Mouse (Mus musculus): ENCODE measurements around the gene Rgs6. TPM values are rescaled to one million over a fixed set of nuclear protein-coding genes. Genes with fewer than 3 reads are reported as not detected.
A peak's percentile ranks its signal among the peaks of the same experiment; 100 is the strongest.

Gene Rgs6
- polyA plus RNA-seq, 1 experiment = 16.8 TPM

- 13% methylated on average over 4 of the region's 4 CpGs for WGBS
- H3K27me3 ChIP-seq (ENCODE audit: control insufficient read depth, insufficient read depth, low read length) = no peaks in the 10 kb centered on the region
- TF ChIP-seq CTCF (IDR thresholded peaks at IDR 0.05; ENCODE audit: borderline replicate concordance, insufficient read depth, low read depth, low read length) (no peak), POLR2A (IDR thresholded peaks at IDR 0.05; ENCODE audit: borderline replicate concordance, insufficient read depth, low read length) (no peak)
These were observed 572.6 kb downstream of the Rgs6 start for GRCm38 (mm10) chr12:83160700-83161099.

DNA sequence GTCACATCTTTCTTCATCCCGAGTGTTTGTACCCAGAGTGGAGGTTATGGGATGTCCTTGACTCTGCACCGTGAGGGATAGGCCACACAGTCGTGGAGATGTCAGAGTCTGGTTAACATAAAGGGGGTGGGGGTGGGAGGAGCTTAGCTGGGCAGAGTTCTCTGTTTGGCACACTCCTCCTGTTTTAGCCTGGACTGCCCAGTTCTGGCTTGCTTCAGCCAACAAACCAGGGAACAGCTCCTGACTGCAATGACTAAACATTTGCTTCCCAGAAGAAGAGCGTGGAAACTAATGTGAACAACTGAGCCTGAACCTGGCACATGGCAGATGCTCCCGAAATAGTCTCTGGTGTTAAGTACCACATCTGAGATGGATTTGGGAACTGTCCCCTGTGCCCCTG is 575.6 kb downstream of the Rgs6 start:
- peaks cover 19% of the 10 kb centered on the region for H3K4me1 ChIP-seq (ENCODE audit: control insufficient read depth, insufficient read depth, low read length)
- H3K27ac ChIP-seq (ENCODE audit: insufficient read depth, low read length) = no peak overlapping the region
- H3K27me3 ChIP-seq (ENCODE audit: control insufficient read depth, insufficient read depth, low read length) = no peaks in the 10 kb centered on the region
- WGBS = 63% methylated on average over 5 of the region's 5 CpGs
- TF ChIP-seq POLR2A (IDR thresholded peaks at IDR 0.05; ENCODE audit: borderline replicate concordance, insufficient read depth, low read length) (no peak), CTCF (IDR thresholded peaks at IDR 0.05; ENCODE audit: borderline replicate concordance, insufficient read depth, low read depth, low read length) (no peak)
- H3K4me3 ChIP-seq (replicated peaks; ENCODE audit: insufficient read depth, low read depth, low read length) = no peak overlapping the region
- no peak for DNase-seq

More at GRCm38 (mm10) chr12:83160700-83161099, 572.6 kb downstream of the Rgs6 start:
- Histone ChIP-seq H3K27ac (ENCODE audit: insufficient read depth, low read length) (peak overlapping the region; percentile 43; the same call in 1 of the 2 replicates), H3K4me3 (replicated peaks; ENCODE audit: insufficient read depth, low read depth, low read length) (no peak overlapping the region), H3K4me1 (ENCODE audit: control insufficient read depth, insufficient read depth, low read length) (peaks cover 19% of the 10 kb centered on the region)
- peak; percentile 77 to 78 for DNase-seq

- H3K4me3 ChIP-seq (replicated peaks; ENCODE audit: insufficient read depth, low read depth, low read length) = no peak overlapping the region
- H3K27ac ChIP-seq (ENCODE audit: insufficient read depth, low read length) = no peak overlapping the region
- DNase-seq = no peak
- H3K27me3 ChIP-seq (ENCODE audit: control insufficient read depth, insufficient read depth, low read length) = no peaks in the 10 kb centered on the region
- no peak for TF ChIP-seq POLR2A (IDR thresholded peaks at IDR 0.05; ENCODE audit: borderline replicate concordance, insufficient read depth, low read length)
- no peak for TF ChIP-seq CTCF (IDR thresholded peaks at IDR 0.05; ENCODE audit: borderline replicate concordance, insufficient read depth, low read depth, low read length)
- H3K4me1 ChIP-seq (ENCODE audit: control insufficient read depth, insufficient read depth, low read length) = peaks cover 25% of the 10 kb centered on the region
- 100% methylated on average over 1 of the region's 1 CpGs for WGBS
These were observed 577.0 kb downstream of the Rgs6 start for GRCm38 (mm10) chr12:83165058-83165457.

DNA sequence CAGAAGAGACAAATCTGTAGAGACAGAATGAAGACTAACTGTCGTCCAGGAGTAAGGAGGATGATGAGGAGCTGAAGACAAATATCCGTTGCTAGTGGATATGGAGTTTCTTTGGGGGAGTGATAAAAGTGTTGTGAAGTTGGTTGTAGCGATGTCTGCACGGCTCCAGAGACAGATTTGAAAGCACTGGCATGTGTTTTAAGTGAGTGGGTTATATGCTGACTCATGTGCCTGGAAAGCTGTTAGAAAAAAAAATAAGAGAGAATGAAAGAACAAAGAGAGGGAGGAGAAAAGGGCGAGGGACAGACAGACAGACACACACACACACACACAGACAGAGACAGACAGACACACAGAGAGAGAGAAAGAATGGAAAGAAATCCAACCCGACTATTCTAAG is 580.2 kb downstream of the Rgs6 start:
- 92% methylated on average over 6 of the region's 6 CpGs for WGBS
- H3K4me3 ChIP-seq (replicated peaks; ENCODE audit: insufficient read depth, low read depth, low read length) = no peak overlapping the region
- H3K27ac ChIP-seq (ENCODE audit: insufficient read depth, low read length) = no peak overlapping the region
- H3K4me1 ChIP-seq (ENCODE audit: control insufficient read depth, insufficient read depth, low read length) = peaks cover 20% of the 10 kb centered on the region
- DNase-seq = no peak
- no peak for TF ChIP-seq POLR2A (IDR thresholded peaks at IDR 0.05; ENCODE audit: borderline replicate concordance, insufficient read depth, low read length)
- no peak for TF ChIP-seq CTCF (IDR thresholded peaks at IDR 0.05; ENCODE audit: borderline replicate concordance, insufficient read depth, low read depth, low read length)
- H3K27me3 ChIP-seq (ENCODE audit: control insufficient read depth, insufficient read depth, low read length) = no peaks in the 10 kb centered on the region

- Histone ChIP-seq H3K4me1 (ENCODE audit: control insufficient read depth, insufficient read depth, low read length) (peaks cover 16% of the 10 kb centered on the region), H3K4me3 (replicated peaks; ENCODE audit: insufficient read depth, low read depth, low read length) (no peak overlapping the region), H3K27me3 (ENCODE audit: control insufficient read depth, insufficient read depth, low read length) (no peaks in the 10 kb centered on the region), H3K27ac (ENCODE audit: insufficient read depth, low read length) (peak overlapping the region; percentile 19)
- WGBS = 33% methylated on average over 12 of the region's 12 CpGs
- no peak for TF ChIP-seq POLR2A (IDR thresholded peaks at IDR 0.05; ENCODE audit: borderline replicate concordance, insufficient read depth, low read length)
- TF ChIP-seq CTCF (IDR thresholded peaks at IDR 0.05; ENCODE audit: borderline replicate concordance, insufficient read depth, low read depth, low read length) = no peak
- peak in 1 of 2 experiments; percentile 44 for DNase-seq
These were observed 581.6 kb downstream of the Rgs6 start for GRCm38 (mm10) chr12:83169495-83170209.

- DNase-seq = peak; percentile 51 to 54
- no peak overlapping the region for H3K4me3 ChIP-seq (replicated peaks; ENCODE audit: insufficient read depth, low read depth, low read length)
- H3K27ac ChIP-seq (ENCODE audit: insufficient read depth, low read length) = peak overlapping the region; percentile 8
- H3K27me3 ChIP-seq (ENCODE audit: control insufficient read depth, insufficient read depth, low read length) = no peaks in the 10 kb centered on the region
- TF ChIP-seq CTCF (IDR thresholded peaks at IDR 0.05; ENCODE audit: borderline replicate concordance, insufficient read depth, low read depth, low read length) = no peak
- TF ChIP-seq POLR2A (IDR thresholded peaks at IDR 0.05; ENCODE audit: borderline replicate concordance, insufficient read depth, low read length) = no peak
- peaks cover 34% of the 10 kb centered on the region for H3K4me1 ChIP-seq (ENCODE audit: control insufficient read depth, insufficient read depth, low read length)
- 25% methylated on average over 2 of the region's 2 CpGs for WGBS
These were observed 590.7 kb downstream of the Rgs6 start for GRCm38 (mm10) chr12:83178770-83179169.

- Histone ChIP-seq H3K27me3 (ENCODE audit: control insufficient read depth, insufficient read depth, low read length) (no peaks in the 10 kb centered on the region), H3K4me1 (ENCODE audit: control insufficient read depth, insufficient read depth, low read length) (peaks cover 34% of the 10 kb centered on the region), H3K27ac (ENCODE audit: insufficient read depth, low read length) (peak overlapping the region; percentile 98; the same call in 1 of the 2 replicates), H3K4me3 (replicated peaks; ENCODE audit: insufficient read depth, low read depth, low read length) (no peak overlapping the region)
- 7% methylated on average over 1 of the region's 1 CpGs for WGBS
- TF ChIP-seq POLR2A (IDR thresholded peaks at IDR 0.05; ENCODE audit: borderline replicate concordance, insufficient read depth, low read length) (no peak), CTCF (IDR thresholded peaks at IDR 0.05; ENCODE audit: borderline replicate concordance, insufficient read depth, low read depth, low read length) (no peak)
- peak in 1 of 2 experiments; percentile 57 for DNase-seq
These were observed 591.8 kb downstream of the Rgs6 start for GRCm38 (mm10) chr12:83179860-83180259.

DNA sequence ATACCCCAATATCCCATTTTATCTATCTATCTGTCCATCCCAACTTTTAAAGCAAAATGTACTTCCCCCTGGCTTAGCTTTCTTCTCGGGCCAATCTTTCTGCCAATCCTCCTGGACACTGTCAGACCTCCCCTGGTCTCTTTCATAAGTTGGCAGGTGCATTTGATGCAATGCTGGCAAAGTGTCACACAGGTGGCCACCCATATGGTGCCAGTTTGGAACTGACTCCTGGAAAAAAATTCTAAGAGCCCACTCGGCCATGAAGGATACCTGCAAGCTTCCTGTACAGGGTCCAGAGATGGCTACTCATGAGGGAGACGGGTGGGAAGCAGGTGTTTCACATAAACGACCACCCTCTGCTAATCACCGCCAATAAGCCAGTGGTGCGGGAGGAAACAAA is 592.5 kb downstream of the Rgs6 start:
- peak; percentile 96 to 97 for DNase-seq
- 8% methylated on average over 6 of the region's 6 CpGs for WGBS
- peaks cover 34% of the 10 kb centered on the region for H3K4me1 ChIP-seq (ENCODE audit: control insufficient read depth, insufficient read depth, low read length)
- no peak overlapping the region for H3K4me3 ChIP-seq (replicated peaks; ENCODE audit: insufficient read depth, low read depth, low read length)
- no peaks in the 10 kb centered on the region for H3K27me3 ChIP-seq (ENCODE audit: control insufficient read depth, insufficient read depth, low read length)
- TF ChIP-seq POLR2A (IDR thresholded peaks at IDR 0.05; ENCODE audit: borderline replicate concordance, insufficient read depth, low read length) (no peak), CTCF (IDR thresholded peaks at IDR 0.05; ENCODE audit: borderline replicate concordance, insufficient read depth, low read depth, low read length) (no peak)
- peak overlapping the region; percentile 99 for H3K27ac ChIP-seq (ENCODE audit: insufficient read depth, low read length)

Measured in cerebellum, adult 2 months (tissue).